Mouse (Mus musculus) brain, embryonic 14.5 days (tissue): Measurements from ENCODE around the gene Myo3a. TPM values are rescaled to one million over a fixed set of nuclear protein-coding genes. Genes with fewer than 3 reads are reported as not detected.
A peak's percentile ranks its signal among the peaks of the same experiment; 100 is the strongest.
"Not testable (repeated sequence)": the region's sequence is repeated elsewhere in the genome, so short reads cannot be mapped to it uniquely, and the experiment has no call there.

Source experiments
- DNase-seq: peaks from one replicate; pipeline ENCODE4 v3.0.0-alpha.2; 2011; ENCODE audit warnings: low read depth
- CTCF ChIP-seq: fragments of 200-500 bp; IDR thresholded peaks from 2 replicates; pipeline ENCODE4 v1.5.1; 2012; ENCODE audit warnings: inconsistent platforms, mild to moderate bottlenecking, moderate library complexity, borderline replicate concordance; ENCODE audit not compliant: insufficient read depth, insufficient read length; ENCODE audit errors: extremely low read depth
- POLR2A ChIP-seq: fragments of 200-500 bp; IDR thresholded peaks from 2 replicates; pipeline ENCODE4 v1.6.1; 2012; ENCODE audit warnings: mild to moderate bottlenecking, inconsistent platforms, borderline replicate concordance; ENCODE audit not compliant: poor library complexity, insufficient read depth, insufficient read length, severe bottlenecking; ENCODE audit errors: extremely low read depth
- polyA plus RNA-seq: library from polyadenylated mRNA; depleted of rRNA; stranded (reverse); fragments of >200 nt; gene quantifications from 2 replicates; pipeline ENCODE4 v1.2.3, GENCODE M21; 2012

Gene Myo3a
- polyA plus RNA-seq, 1 experiment, result 0.05 TPM

DNA sequence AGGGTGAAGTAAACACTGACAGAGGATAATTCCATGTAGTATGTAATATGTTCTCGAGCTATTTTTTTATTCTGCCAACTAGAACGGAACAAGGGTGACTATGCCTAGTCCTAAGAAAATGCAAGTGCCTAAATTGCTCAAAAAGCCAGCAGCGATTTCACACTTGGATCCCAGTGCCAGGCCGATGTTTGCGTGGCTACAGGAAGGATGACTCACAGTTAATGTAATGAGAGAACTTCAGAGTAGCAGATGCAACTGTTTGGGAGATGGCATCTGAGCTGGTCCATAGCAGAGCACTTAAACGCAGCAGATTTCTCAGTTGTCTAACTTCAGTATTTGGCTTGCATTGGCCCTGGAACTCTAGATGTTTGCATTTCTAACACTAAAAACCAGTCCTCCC, 321.1 kb downstream of the Myo3a start:
- TF ChIP-seq CTCF (no peak), POLR2A (no peak)
- no peak for DNase-seq

DNA sequence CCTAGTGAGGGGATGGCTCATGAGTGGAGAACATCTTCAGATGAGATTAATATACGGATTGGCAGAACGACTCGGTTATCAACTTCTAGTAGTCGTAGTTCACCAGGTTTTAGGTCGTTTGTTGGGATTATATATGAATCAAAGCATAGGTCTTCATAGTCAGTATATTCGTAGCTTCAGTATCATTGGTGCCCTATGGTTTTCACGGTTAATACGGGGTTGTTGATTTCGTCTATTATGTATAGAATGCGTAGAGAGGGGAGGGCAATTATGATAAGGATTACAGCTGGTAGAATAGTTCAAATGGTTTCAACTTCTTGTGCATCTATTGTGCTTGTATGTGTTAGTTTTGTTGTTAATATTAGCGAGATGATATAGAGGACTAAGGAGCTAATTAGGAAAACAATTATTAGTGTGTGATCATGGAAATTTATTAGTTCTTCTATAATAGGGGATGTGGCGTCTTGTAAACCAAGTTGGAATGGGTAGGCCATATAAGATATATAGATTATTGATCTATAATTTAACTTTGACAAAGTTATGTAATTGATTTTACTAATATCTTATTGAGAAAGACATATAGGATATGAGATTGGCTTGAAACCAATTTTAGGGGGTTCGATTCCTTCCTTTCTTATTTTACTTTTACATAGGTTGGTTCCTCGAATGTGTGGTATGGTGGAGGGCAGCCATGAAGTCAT, 360.3 kb downstream of the Myo3a start:
- not testable (repeated sequence) for DNase-seq

DNA sequence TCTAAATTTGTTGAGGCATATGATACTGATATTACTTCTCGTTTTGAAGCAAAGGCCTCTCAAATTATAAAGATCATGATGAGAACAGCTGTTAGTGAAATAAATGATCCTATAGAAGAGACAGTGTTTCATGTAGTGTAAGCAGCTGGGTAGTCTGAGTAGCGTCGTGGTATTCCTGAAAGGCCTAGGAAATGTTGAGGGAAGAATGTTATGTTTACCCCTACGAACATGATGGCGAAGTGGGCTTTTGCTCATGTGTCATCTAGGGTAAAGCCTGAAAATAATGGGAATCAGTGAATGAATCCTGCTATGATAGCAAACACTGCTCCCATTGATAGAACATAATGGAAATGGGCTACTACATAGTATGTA, 360.9 kb downstream of the Myo3a start:
- not testable (repeated sequence) for DNase-seq

DNA sequence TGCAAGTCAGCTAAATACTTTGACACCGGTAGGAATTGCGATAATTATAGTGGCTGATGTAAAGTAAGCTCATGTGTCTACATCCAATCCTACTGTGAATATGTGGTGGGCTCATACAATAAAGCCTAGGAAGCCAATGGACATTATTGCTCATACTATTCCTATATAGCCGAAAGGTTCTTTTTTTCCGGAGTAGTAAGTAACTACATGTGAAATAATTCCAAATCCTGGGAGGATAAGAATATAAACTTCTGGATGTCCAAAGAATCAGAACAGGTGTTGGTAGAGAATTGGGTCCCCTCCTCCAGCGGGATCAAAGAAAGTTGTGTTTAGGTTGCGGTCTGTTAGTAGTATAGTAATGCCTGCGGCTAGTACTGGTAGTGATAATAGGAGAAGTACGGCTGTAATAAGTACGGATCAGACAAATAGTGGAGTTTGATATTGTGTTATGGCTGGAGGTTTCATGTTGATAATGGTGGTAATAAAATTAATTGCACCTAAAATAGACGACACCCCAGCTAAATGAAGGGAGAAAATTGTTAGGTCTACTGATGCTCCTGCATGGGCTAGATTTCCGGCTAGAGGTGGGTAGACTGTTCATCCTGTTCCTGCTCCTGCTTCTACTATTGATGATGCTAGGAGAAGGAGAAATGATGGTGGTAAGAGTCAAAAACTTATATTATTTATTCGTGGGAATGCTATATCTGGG, 361.5 kb downstream of the Myo3a start:
- DNase-seq, result not testable (repeated sequence)

DNA sequence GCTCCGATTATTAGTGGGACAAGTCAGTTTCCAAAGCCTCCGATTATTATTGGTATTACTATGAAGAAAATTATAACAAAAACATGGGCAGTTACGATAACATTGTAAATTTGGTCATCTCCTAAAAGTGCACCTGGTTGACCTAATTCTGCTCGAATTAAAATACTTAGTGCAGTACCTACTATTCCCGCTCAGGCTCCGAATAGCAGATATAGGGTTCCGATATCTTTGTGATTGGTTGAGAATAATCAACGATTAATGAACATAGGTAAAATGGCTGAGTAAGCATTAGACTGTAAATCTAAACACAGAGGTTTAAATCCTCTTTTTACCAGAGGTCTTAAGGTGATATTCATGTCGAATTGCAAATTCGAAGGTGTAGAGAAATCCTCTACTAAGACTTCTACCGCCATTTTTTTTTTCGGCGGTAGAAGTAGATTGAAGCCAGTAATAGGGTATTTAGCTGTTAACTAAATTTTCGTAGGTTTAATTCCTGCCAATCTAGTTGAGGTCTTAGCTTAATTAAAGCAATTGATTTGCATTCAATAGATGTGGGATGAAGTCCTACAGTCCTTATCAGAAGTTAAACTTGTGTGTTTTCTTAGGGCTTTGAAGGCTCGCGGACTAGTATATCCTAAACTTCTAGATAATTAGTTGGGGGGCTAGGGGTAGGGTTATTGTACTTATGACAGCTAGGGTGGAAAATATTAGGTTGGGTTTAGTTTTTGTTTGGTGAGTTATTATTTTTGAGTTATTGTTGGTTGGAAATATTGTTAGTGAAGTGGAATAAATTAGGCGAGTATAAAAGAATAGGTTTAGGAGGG, 362.3 kb downstream of the Myo3a start:
- DNase-seq, result not testable (repeated sequence)

DNA sequence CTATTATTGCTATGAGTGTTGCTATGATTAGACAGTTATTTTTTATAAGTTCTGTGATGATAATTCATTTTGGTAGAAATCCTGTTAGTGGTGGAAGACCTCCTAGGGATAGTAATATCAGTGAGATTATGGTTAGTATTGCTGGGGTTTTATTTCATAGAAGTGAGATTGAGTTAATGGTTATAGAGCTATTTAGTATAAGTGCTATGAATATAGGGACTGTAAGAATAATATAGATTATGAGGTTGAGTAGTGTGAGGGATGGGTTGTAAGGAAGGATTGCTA, 362.8 kb downstream of the Myo3a start:
- TF ChIP-seq POLR2A (no peak), CTCF (no peak)
- DNase-seq, result no peak

DNA sequence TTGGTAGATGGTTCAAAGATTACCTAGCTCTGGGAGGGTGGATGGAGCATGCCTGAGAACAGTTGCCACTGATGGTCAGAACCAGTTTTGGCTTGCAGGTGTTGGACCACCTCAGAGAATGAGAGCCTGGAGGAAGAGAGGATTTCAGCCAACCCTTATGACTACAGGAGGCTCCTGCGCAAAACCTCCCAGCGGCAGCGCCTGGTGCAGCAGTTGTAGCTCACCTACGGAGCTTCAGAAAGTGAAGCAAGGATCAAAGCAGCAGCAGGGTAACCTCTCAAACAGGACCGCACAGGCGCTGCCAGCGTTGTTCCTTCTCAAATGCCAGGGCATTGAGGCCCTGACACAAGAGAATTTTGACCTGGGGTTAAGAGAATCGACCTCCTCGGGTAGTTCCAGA, 390.6 kb downstream of the Myo3a start:
- DNase-seq, result peak; percentile 54
- TF ChIP-seq CTCF (peak; percentile 23; the same call in 1 of the 2 replicates), POLR2A (no peak)

DNA sequence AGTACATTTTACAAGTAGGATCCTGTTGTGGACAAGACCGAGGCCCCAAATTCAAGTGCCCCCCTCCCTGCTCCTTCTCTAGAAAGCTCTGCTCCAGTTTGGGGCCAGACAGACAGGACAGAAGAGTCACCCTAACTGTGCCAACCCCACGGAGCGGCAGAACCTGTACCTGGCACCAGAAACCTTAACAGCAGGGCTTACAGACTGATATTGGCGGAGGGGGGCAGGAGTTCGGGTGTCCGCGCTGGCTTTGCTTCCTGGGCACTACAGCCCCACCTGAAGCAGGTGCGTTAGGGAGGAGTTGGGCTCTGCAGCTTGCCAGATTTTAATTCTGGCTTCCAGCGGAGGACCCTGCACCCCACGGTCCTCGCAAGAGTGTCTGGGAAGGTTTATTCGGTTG, 392.1 kb downstream of the Myo3a start:
- TF ChIP-seq POLR2A, result no peak
- TF ChIP-seq CTCF, result no peak
- no peak for DNase-seq

DNA sequence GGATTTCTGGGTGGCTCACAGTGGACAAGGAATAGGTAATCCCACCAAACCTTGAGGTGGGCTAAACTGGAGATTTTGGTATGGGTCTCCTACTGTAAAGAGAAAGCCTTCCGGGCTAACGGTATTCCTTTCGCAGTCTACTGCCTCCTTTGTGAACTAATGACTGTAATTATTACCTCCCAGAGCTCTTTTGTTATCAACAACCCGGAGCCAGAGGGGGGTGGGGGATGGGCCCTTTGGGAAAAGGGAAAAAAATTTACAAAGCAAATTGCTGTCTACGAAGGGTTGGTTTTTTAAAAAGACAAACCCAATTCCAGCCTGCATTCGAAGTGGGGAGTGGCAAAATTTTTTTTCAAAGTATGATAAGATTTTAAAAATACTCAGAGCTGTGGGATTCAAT, 392.7 kb downstream of the Myo3a start:
- TF ChIP-seq POLR2A (no peak), CTCF (no peak)
- DNase-seq, result peak; percentile 86

DNA sequence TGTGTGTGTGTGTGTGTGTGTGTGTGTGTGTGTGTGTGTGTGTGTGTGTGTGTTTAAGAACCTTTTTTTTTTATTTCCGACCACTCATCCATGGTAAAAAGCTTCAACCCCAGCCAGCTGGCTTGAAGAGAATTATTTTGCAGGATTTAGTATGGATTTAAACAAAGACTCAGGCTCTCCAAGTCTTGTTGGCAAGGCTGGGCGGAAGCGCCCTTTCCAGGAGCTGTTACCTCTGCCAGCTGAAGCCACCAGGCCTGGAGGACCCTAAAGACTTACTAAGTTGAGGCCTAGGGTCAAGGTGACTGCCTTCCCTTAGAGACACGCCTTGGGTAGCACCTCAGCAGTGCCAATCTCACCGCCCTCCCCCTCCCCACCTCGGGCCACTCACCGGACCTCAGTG, 393.2 kb downstream of the Myo3a start:
- TF ChIP-seq CTCF (no peak), POLR2A (no peak)
- peak; percentile 88 for DNase-seq

DNA sequence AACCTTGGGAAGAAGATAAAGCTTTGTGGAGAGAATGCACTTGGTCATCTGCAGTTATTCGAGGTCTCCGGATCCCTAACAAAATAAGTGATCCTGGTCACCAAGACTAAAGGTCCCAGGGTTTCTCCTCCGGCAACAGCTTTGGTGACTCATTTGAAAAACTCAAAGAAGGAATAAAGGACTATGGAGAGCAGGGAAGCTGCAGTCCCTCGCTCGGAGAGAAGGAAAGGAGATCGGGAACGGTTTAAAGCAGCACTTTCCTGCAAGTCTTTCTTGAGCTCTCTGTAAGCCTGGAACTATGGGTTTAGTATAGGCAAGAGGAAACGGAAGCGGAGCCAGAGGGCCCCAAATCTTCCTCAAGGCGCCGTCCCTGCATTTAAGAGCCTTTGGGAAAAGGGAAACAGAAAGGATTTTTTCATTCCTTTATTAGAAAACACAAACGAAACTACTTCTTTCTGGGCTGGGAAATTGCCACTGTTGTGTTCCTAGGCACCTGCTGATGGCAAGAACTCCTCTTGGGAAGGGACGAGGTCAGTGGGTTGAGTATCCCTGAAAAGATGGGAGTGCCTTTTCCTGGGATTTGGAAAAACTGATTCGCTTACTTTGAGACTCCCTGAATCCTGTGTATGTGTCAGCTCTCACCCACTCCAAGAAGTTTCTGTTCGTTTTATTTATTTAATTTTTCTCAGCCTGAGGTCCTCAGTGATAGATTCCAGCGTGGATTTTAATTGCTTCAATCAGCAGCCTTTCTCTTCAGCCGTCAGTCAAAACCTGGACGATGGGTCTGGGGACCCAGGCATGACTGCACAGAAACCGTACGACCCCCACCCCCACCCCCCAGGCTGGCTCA, 393.9 kb downstream of the Myo3a start:
- DNase-seq, result peak; percentile 56
- TF ChIP-seq CTCF (no peak), POLR2A (no peak)

DNA sequence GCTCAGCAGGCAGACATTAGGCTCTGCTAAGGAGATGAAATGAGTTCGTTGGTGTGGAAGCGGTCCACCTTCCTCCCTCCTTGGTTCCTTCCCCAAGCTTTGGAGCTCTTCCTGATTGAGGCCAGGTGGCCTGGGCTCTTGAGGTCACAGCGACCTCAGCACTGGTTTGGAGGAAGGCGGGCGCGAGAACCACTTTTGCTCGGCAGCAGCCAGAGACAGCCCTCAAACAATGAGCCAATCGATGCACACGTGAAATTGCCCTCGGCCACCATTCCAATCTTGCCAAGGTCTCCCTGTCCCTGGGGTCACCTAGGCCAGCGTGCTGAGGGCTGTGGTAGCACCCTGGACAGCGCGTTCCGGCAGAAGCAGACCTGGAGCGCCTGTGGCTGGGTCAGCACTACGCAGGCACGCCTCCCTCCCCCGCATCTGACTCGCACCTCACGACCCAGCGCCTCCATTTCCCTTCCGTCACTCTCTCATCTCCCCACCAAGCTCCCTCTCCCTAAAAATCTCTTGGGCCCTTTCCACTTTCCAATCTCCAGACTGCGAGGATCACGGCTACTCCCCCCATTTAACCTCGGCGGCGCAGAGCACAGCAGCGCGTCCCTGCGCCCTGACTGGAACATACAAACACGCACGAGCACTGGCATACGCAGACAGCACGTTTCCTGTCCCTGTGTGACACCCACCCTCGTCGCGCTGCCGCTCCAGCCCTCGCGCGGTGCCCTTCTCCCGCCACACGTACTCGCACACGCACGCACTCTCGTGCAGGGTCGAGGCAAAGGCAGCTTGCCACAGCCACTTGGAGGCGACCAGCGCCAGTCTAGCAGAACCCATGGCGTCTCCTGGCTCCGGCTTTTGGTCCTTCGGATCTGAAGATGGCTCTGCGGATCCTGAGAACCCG, 394.8 kb downstream of the Myo3a start, which contains the start of gene Gad2:
Gene Gad2, plus strand, starts transcription at position 378 of the 904 bp plus-strand sequence.
- DNase-seq, result peak; percentile 83
- TF ChIP-seq POLR2A, result no peak
- no peak for TF ChIP-seq CTCF
